Mouse (Mus musculus) cerebellum, adult 9-11 months (tissue): ENCODE measurements around the gene Tekt3.

ENCODE experiments used
- DNase-seq: peaks from one replicate; pipeline ENCODE4 v3.0.0; 2022

The Tekt3 gene

GRCm38 (mm10) chr11:63066526-63066925, 5.1 kb downstream of the Tekt3 start:
- DNase-seq = no peak

- no peak for DNase-seq
These were observed 8.6 kb downstream of the Tekt3 start for GRCm38 (mm10) chr11:63070081-63070480.

- no peak for DNase-seq
These were observed 23.1 kb downstream of the Tekt3 start for GRCm38 (mm10) chr11:63084536-63084935.

DNA sequence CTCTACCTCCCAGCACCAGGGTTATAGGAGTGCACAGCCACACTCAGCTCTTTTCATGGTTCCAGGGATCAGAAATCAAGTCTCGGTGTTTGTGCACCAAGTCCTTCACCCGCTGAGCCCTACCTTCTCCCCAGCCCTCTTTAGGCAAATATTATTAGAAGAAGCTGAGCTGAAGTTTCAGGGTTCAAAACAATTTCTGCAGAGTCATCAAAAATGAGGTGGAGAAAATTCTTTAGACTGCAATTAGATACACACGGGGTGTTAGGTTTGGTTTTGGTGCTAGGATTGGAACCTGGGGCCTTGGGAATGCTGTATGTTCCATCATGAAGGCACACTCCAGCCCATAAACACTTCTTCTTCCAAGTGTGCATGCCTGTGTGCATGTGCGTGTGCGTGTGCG, 27.2 kb downstream of the Tekt3 start:
- no peak for DNase-seq

DNA sequence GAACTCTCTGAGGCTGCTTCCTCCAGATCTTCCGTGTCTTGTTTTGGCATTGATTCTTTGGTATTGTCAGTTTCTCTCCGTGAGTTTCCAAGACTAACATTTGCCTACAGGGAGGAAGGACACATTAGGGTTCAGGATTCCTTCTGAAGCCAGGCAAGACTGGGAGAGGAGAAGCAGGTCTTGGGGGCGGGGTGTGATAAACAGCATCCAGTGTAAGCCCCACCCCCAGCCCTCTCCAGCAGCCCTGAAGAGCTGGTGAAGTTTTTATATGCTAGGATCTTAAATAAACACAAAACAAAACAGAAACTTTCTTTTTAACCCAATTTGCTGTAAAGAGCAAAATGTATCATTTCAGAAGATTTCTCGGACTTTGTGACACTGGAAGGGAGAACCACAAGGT, 28.8 kb downstream of the Tekt3 start:
- DNase-seq = no peak

- DNase-seq = no peak
These were observed 29.5 kb downstream of the Tekt3 start for GRCm38 (mm10) chr11:63090986-63091385.

- DNase-seq = no peak
These were observed 30.8 kb downstream of the Tekt3 start for GRCm38 (mm10) chr11:63092271-63092670.

DNA sequence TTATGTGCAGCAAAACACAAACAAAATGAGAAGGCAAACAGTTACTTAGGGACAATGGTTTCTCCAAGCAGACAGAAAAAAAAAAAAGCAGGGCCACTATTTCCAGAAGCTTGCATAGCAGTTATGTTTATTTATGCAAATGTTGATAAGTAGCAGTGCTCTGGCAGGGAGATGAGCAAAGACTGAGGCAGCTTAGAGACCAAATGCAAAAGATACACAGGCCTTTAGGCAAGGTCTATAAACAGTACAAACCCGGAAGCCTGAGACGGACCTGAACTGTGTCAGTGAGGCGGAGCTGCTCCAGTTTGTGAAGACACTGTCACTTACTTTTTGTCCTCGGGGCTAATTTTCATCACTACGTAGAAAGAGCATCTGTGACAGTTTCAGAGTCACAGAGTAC, 32.1 kb downstream of the Tekt3 start:
- DNase-seq = no peak

DNA sequence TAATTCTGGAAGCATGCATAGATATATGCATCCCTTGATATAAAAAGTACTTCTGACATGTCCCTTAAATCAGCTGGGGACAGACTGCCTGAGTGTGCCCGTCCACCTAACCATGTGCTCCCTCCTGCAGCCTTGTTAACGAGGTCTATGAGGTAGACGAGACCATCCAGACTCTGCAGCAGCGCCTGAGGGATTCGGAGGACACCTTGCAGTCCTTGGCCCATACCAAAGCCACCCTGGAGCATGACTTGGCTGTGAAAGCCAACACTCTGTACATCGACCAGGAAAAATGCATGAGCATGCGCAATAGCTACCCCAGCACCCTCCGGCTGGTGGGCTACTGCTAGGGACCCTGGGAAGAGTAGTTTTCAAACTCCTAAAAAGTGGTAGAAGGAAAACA, 33.0 kb downstream of the Tekt3 start:
- DNase-seq = no peak

DNA sequence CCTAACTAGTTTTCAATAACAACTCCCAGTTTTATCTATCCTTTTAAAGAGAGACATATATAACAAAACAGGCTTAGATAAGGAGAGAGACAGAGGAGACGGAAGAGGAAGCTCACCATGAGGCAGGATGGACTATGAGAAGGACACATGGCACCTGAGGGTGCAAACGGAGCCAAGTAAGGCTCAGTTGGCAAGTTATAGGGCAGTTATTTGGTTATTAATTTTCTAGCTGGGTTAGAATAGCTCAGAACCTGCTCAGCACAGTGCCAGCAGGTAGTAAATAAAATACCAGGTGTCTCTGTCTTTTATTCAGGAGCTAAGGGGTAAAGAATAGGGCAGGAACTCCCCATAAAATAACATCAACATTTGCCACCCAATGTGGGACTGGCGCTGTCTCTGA, 36.6 kb downstream of the Tekt3 start:
- no peak for DNase-seq

- DNase-seq = no peak
These were observed 37.9 kb downstream of the Tekt3 start for GRCm38 (mm10) chr11:63099390-63099789.

DNA sequence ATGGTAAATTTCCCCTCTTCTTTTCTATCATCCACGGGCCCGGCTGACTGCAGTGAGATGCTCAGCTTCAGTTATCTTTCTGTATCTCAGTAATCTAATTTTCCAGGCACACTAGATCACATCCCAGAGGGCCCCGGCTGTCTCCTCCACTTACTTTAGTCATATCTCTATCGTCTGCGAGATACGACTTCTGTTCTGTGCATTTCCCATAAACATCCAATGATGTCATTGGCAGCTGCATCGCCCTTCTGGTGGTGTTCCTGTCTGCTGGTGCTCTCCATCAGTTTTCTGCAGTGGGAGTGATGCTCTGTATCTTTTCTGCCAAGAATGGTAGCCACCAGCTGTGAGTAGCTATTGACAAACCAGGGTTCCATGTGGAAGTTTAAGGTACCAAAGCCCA, 41.8 kb downstream of the Tekt3 start:
- no peak for DNase-seq

- DNase-seq = no peak
These were observed 42.6 kb downstream of the Tekt3 start for GRCm38 (mm10) chr11:63104026-63104425.

- no peak for DNase-seq
These were observed 47.8 kb downstream of the Tekt3 start for GRCm38 (mm10) chr11:63109230-63109775.

GRCm38 (mm10) chr11:63110329-63110728, 48.9 kb downstream of the Tekt3 start:
- no peak for DNase-seq

- no peak for DNase-seq
These were observed 53.6 kb downstream of the Tekt3 start for GRCm38 (mm10) chr11:63114807-63115641.

- no peak for DNase-seq
These were observed 55.2 kb downstream of the Tekt3 start for GRCm38 (mm10) chr11:63116652-63117051.

DNA sequence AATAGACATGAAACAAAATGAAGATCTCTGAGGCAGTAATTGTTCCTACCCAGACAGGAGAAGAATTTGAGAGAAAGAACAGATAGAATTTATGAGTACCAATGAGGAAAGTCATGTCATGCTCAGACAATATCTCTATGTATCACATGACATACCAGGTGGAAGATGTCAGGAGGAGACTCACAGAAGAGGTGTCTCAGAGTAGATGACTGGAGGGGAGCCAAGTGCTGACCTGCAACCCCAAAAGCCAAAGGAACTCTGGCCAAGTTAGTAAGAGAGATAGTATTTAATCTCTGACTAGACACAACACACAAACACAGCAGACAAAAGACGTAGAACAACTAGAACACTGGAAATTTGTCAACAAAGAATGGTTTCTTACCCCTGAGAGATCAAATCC, 55.8 kb downstream of the Tekt3 start:
- no peak for DNase-seq

DNA sequence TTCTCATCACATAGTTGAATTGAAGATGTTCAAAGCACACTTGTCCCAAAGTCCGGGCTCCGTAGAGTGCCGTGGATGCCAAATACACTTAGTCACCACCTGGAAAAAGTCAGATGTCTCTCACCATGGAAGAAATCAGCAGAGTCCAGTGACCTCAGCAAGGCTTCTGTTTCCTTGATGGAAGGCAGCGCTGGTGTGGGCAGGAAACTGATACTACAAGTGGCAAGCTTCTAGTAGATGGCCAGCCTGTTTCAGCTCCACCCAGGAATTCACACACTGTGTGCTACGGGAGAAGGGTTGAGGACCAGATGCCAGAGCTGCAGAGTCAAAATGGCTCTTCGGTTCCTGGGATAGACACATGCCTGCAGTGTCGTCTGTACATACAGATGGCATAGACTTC, 58.3 kb downstream of the Tekt3 start:
- no peak for DNase-seq

DNA sequence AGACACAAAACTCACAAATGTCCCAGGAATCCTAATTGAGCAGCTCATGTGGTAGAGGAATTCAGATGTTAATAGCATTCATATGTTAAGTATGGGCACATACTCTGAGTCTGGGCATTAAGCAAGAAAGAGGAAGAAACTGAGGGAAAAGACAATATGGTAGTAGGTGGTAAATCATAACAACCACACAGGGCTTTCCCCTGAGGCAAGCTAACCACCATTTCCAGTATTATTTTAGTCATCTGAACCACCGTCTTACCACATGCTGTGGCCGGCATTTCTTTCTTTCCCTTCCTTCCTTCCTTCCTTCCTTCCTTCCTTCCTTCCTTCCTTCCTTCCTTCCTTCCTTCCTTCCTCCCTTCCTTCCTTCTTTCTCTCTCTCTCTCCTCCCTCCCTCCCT, 60.8 kb downstream of the Tekt3 start:
- no peak for DNase-seq

DNA sequence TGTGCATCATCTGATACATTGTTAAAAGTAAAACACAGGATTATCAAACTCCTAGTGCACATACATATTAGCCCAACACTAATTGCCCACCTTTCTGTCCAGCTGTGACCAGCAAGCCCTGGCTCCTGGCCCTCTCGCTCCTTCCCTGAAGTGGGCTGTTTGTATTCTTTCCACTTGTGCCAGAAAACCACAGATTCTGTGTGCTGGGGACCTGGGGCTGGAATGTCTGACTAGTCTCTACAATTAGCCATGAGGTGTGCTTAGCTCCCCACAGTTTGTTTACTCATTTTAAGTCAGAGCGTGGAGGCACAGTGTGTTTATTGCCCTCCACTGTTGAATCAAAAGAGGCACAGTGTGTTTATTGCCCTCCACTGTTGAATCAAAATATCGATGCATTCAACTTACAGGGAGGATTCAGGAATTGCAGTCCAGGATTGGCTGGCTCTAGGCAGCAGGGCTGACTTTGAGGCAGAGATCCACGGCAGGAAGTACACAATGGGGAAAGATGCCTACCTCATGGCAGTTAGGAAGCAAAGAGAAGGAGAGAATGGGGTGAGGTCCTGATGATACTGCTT, 61.4 kb downstream of the Tekt3 start:
- DNase-seq = no peak

DNA sequence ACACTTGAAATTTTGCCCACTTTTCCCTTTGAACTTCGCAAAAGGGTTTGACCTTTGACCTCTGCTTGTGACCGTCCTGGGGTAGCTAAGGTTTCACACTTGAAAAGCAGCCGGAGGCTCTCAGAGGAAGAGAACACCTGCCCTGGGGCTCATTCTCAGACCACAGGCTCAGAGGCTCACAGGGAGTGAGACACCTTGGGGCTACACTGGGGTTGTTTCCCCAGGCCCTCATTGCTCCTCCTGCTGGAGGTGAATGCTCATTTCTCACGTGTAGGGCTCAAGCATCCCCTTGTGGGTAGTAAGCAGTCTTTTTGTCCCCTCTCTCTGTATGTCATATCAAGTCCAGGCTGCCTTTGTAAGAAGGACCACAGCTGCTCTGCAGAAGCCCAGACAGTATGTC, 62.9 kb downstream of the Tekt3 start:
- DNase-seq = no peak

DNA sequence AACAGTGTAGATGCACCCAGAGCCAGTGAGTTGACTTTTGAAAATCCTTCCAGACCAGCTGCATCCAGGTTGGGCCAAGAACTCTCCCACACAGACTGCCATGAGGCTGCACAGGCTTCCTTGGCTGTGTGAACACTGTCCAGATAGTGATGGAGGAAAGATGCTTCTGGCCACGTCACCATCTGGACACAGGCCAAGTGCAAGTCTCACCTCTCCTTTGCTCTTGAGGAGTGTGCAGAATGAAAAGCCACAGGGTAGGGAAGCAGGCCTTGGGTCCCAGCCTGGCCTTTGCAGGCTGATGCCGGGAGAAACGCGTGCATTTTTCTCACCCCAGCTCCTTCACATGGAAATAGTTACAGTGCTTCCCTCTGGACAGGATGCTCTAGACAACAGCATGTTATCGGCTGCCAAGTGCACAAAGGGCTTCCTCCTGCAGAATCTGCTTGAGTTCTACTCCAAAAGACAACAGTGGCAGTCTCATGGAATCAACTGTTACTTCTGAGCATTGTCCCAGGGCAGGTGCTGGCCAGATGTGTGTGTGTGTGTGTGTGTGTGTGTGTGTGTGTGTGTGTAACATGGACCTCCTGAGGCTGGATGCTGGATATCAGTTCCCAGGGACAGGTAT, 64.5 kb downstream of the Tekt3 start:
- no peak for DNase-seq

DNA sequence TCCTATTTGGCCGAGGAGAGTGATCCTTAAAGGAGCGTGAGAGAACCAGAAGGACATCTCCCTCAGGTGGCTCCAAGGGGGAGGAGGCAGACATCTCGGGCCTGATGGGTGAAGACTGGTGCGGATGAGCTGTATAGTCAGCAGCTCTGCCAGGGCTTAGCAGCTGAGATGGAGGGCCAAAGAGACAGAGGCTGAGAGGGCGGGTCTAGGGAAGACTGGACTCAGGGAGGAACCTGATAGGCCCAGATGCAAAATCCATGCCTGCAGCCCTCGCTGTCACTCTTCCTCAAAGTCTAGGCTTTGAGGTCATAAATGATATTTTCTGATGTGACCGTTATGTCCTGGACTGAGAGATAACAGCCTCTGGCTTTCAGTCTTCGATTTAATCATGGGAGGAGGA, 65.5 kb downstream of the Tekt3 start:
- no peak for DNase-seq
